Mouse (Mus musculus): ENCODE results near the gene Ppp1cb. TPM values are rescaled to one million over a fixed set of nuclear protein-coding genes. Genes with fewer than 3 reads are reported as not detected.
"Not testable (repeated sequence)": the region's sequence is repeated elsewhere in the genome, so short reads cannot be mapped to it uniquely, and the experiment has no call there.

Ppp1cb gene
- polyA plus RNA-seq, 1 experiment from 2014 or later, result 186 TPM

DNA sequence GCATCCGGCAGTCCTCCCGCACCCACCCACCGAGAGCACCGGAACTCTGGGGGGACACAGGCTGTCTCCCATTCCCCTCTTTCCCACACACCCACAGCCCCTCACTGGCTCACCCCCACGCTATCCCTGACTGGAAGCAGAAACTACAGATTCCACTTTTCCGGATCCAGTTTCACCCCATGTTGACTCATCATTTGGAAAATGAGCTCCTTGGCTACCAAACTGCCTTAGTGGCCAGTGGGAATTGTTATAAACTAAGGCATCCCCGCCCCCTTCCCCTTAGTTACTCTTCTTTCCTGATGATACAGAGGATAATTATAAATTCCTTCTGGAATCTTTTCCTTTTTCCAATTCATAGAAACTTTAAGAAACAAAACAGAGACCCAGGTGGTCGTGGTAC, 34.2 kb upstream of the Ppp1cb start:
- Histone ChIP-seq H3K27ac (no peak overlapping the region), H3K4me1 (peaks cover 15% of the 10 kb centered on the region; the same call in 1 of the 2 replicates)
- WGBS, result 82% methylated on average over 8 of the region's 8 CpGs

DNA sequence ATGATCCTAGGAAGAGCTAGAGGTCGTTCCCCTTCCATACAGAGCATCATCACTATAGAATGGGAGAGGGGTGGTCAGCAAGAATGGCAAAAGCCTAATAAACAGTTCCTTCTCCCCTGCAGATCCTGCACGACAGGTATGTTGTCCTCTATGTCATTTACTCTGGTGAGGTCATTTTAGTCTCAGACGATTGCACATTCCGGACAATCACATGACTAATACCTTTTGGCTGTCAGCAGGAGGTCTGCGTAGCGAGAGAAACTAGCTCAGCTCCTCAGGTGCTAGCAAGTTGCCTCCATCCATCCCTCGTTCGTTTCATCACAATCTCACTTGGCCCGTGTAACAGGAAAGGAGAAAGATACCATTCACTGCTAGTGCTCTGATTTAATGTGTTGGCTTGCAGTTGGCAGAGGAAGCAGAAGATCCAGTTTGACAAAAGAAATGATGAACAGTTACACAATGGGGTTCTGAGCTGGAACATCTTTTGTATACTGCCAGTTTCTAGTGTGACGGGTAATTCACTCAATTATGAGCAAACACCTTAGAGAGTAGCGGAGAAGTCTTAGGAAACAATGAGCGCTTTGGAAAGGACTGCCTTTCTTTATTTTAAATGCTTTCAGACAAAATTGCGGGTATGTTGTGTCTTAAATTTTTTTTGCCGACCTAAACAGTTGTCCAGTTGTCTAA, 33.0 kb upstream of the Ppp1cb start:
- 55% methylated on average over 14 of the region's 14 CpGs for WGBS

More for the DNA sequence above, 34.2 kb upstream of the Ppp1cb start:
- Histone ChIP-seq H3K4me3 (no peak overlapping the region), H3K36me3 (no peaks in the 10 kb centered on the region), H3K27me3 (no peaks in the 10 kb centered on the region), H3K4me2 (no peak overlapping the region), H3K9ac (no peak overlapping the region), H3K9me3 (no peaks in the 10 kb centered on the region)
- ATAC-seq (ENCODE audit: borderline replicate concordance, extremely low read depth, low FRiP score, low TSS enrichment), result no peak

DNA sequence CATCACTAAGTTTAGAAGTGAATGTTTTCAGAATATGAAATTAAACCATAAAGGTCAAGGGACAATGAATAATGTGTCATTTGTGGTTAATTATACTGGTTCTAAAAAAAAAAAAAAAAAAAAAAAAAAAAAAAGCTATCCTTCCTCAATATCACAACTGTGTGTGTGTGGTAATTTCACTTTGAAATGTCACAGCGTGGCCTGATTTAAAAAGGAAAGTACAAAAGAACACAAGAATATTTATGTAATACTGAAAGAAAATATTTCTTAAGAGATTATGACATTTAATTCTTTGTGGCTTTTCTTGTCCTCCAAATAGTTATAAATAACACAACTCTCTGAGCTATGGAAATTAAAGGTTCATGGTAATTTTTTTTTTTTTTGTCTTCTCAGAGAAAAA, 28.2 kb upstream of the Ppp1cb start:
- H3K9ac ChIP-seq, result no peak overlapping the region
- H3K27ac ChIP-seq, result no peak overlapping the region
- no peak for ATAC-seq (ENCODE audit: borderline replicate concordance, extremely low read depth, low FRiP score, low TSS enrichment)
- no peak overlapping the region for H3K4me3 ChIP-seq
- no peak overlapping the region for H3K4me2 ChIP-seq
- H3K27me3 ChIP-seq, result no peaks in the 10 kb centered on the region
- no peaks in the 10 kb centered on the region for H3K36me3 ChIP-seq
- WGBS, result 85% methylated on average over 1 of the region's 1 CpGs
- no peaks in the 10 kb centered on the region for H3K9me3 ChIP-seq
- H3K4me1 ChIP-seq, result no peaks in the 10 kb centered on the region

More for the DNA sequence above, 33.0 kb upstream of the Ppp1cb start:
- Histone ChIP-seq H3K4me1 (peaks cover 15% of the 10 kb centered on the region; the same call in 1 of the 2 replicates), H3K4me3 (no peak overlapping the region), H3K4me2 (no peak overlapping the region), H3K9me3 (no peaks in the 10 kb centered on the region), H3K9ac (no peak overlapping the region), H3K27me3 (no peaks in the 10 kb centered on the region), H3K27ac (no peak overlapping the region), H3K36me3 (no peaks in the 10 kb centered on the region)
- ATAC-seq (ENCODE audit: borderline replicate concordance, extremely low read depth, low FRiP score, low TSS enrichment), result no peak

DNA sequence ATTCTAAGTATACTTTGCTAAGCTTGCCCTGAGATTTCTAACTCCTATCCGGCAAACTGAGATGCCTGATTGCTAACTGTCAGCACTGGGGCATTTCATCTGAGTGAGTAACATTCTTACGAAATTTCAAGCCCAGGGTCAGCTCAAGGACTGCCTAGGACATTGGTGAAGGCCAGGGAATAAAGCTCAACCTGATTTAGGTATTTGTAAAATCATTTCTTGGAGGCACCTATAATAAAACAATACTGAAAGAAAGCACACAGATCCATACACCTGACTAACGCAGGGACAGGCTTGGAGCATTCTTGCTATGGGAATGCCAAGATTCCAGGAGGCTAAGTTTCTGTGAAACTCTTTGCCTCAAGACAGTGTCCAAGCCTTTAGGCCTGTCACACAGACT, 24.3 kb upstream of the Ppp1cb start:
- not testable (repeated sequence) for H3K27ac ChIP-seq; H3K27me3 ChIP-seq; ATAC-seq (ENCODE audit: borderline replicate concordance, extremely low read depth, low FRiP score, low TSS enrichment); H3K4me2 ChIP-seq; H3K4me1 ChIP-seq; H3K9ac ChIP-seq; H3K36me3 ChIP-seq; H3K4me3 ChIP-seq; H3K9me3 ChIP-seq
- WGBS, result 82% methylated on average over 3 of the region's 3 CpGs

DNA sequence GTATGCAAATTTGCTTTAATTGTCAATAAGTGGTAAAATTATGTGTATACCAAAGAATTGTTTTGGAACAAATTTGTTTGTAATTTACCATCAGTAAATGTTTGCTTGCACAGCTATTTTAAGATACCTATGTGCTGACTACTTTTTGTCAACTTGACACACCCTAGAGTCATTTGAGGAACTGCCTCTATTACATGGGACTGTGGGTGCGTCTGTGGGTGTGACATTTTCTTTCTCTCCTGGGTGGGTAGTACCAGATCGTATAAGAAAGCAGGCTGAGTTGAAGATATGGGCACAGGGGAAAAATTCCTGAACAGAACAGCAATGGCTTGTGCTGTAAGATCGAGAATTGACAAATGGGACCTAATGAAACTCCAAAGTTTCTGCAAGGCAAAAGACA, 23.0 kb upstream of the Ppp1cb start:
- Histone ChIP-seq H3K4me1 (peaks cover 5% of the 10 kb centered on the region; the same call in 1 of the 2 replicates), H3K9ac (no peak overlapping the region), H3K27ac (no peak overlapping the region), H3K27me3 (no peaks in the 10 kb centered on the region), H3K9me3 (no peaks in the 10 kb centered on the region), H3K4me3 (no peak overlapping the region), H3K4me2 (no peak overlapping the region), H3K36me3 (no peaks in the 10 kb centered on the region)
- 79% methylated on average over 3 of the region's 3 CpGs for WGBS
- no peak for ATAC-seq (ENCODE audit: borderline replicate concordance, extremely low read depth, low FRiP score, low TSS enrichment)

DNA sequence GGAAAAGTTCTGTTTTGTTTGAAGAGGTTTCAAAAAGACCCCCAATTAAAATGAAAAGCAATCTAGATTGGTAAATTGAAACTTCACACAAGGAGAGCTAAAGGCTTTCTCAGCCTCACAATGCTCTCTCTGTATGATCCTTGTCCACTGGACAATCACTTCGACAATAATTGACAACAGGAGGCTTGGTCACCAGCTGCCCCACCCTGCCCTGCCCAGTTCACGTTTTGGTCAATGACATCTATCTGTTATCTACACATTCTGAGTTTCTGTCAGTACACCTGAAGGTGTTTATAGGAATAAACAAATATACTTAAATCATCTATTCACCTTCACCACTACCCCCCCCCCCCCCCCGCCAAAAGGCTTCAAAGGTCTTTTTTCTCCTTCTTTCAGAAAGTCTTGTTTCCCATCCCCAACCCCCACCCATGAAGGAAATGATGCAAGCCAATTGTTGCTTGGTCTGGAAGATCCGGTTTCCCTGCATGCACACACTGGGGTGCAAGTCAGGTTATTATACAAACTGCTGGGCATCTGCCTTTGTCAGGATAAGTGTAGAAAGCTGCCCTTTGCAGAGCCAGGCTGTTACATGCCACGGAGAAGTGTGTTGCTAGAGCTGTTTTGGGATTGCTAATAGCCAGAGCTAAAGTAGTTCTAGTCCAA, 20.6 kb upstream of the Ppp1cb start:
- no peak overlapping the region for H3K4me2 ChIP-seq
- no peak for ATAC-seq (ENCODE audit: borderline replicate concordance, extremely low read depth, low FRiP score, low TSS enrichment)
- H3K27ac ChIP-seq, result no peak overlapping the region

DNA sequence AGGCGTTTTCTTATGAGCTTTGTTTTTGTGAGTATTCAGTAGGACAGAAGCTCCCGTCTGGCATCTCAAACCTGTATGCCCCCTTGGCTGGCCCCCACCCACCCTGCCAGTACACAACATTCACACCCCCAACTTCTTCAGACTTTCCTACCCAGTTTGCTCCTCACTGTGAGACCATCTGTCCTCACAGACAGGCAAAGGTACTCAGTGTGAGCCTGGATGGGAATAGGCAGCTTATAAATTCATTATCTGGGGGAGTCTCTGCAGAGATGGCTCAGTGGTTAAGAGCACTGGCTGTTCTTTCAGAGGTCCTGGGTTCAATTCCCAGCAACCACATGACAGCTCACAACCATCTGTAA, 20.1 kb upstream of the Ppp1cb start:
- H3K4me1 ChIP-seq, result peaks cover 5% of the 10 kb centered on the region; the same call in 1 of the 2 replicates
- H3K9me3 ChIP-seq, result no peaks in the 10 kb centered on the region
- no peak overlapping the region for H3K9ac ChIP-seq
- no peak overlapping the region for H3K27ac ChIP-seq
- H3K36me3 ChIP-seq, result no peaks in the 10 kb centered on the region
- H3K4me3 ChIP-seq, result no peak overlapping the region
- no peak for ATAC-seq (ENCODE audit: borderline replicate concordance, extremely low read depth, low FRiP score, low TSS enrichment)
- H3K4me2 ChIP-seq, result no peak overlapping the region
- no peaks in the 10 kb centered on the region for H3K27me3 ChIP-seq
- WGBS, result 45% methylated on average over 2 of the region's 2 CpGs

More for the DNA sequence above, 20.6 kb upstream of the Ppp1cb start:
- Histone ChIP-seq H3K9me3 (no peaks in the 10 kb centered on the region), H3K36me3 (no peaks in the 10 kb centered on the region), H3K4me1 (peaks cover 5% of the 10 kb centered on the region; the same call in 1 of the 2 replicates), H3K27me3 (no peaks in the 10 kb centered on the region), H3K9ac (no peak overlapping the region), H3K4me3 (no peak overlapping the region)
- 38% methylated on average over 5 of the region's 5 CpGs for WGBS

DNA sequence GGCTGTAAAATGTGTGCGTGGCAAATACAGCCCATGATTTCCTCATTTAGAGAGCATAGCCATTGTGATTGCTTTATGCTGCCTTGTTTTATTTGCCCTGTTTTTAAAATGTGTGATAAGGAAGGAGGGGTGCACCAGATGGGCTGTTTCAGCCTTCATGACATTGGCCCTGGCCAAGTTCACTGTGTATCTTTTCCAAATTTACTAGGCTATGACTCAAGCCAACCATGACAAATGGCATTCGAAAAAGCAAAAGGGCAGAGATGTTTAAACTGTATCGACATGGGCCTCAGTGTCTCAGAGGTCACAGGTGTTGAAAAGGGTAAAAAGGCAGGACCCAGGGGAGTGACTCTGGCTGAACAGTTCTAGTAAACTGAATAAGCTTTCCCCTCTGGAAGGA, 17.3 kb upstream of the Ppp1cb start:
- H3K9me3 ChIP-seq, result no peaks in the 10 kb centered on the region
- H3K27me3 ChIP-seq, result no peaks in the 10 kb centered on the region
- no peak overlapping the region for H3K4me2 ChIP-seq
- no peak overlapping the region for H3K4me3 ChIP-seq
- H3K27ac ChIP-seq, result no peak overlapping the region
- WGBS, result 58% methylated on average over 3 of the region's 3 CpGs
- no peak overlapping the region for H3K9ac ChIP-seq
- peaks cover 5% of the 10 kb centered on the region; the same call in 1 of the 2 replicates for H3K4me1 ChIP-seq
- no peaks in the 10 kb centered on the region for H3K36me3 ChIP-seq
- ATAC-seq (ENCODE audit: borderline replicate concordance, extremely low read depth, low FRiP score, low TSS enrichment), result no peak

DNA sequence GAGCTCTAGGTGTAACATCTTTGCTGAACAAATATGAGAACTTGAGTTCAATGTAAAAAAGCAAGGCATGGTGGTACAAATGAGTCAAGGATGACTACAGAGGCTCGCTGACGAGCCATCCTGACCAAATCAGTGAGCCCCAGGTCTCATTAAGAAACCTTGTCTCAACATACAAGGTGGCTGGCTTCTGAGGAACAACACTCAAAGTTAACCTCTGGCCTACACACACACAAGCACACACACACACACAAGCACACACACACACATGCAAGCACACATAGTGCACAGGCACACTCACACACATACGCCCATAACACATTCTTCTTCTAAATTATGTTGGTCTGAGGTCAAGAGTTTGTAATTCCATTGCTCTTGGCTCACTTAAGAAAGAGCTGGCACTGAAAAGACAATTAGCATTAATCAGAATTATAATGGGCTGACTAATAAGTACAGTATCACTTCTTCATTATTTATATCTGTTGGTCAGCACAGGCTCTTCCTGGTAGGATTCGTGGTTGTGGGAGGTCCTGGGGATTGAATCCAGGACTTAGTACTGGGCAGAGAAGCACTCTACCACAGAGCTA, 16.6 kb upstream of the Ppp1cb start:
- Histone ChIP-seq H3K4me3 (no peak overlapping the region), H3K9ac (no peak overlapping the region), H3K4me2 (no peak overlapping the region), H3K27me3 (no peaks in the 10 kb centered on the region), H3K4me1 (peaks cover 5% of the 10 kb centered on the region; the same call in 1 of the 2 replicates), H3K36me3 (no peaks in the 10 kb centered on the region), H3K27ac (no peak overlapping the region), H3K9me3 (no peaks in the 10 kb centered on the region)
- no peak for ATAC-seq (ENCODE audit: borderline replicate concordance, extremely low read depth, low FRiP score, low TSS enrichment)
- WGBS, result 68% methylated on average over 4 of the region's 4 CpGs

DNA sequence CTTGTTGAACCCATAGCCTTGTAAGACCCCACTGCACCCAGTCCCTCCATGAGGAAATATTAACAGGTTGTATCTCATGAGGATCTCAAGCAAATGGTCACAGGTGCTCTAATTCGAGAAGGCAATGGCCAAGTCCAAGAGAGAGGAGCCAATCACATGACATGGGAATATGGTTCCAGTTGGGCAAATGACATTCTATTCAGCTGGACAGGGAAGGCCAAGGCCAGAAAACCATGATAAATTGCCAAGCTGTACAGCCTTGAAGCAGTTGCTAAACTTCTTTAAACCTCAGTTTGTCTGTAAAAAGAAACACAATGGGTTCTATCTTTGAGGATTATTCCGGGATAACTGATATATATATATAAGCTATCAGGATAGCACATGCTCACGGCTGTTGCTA, 14.7 kb upstream of the Ppp1cb start:
- no peak overlapping the region for H3K27ac ChIP-seq
- no peak overlapping the region for H3K4me2 ChIP-seq
- no peak overlapping the region for H3K4me3 ChIP-seq
- no peak for ATAC-seq (ENCODE audit: borderline replicate concordance, extremely low read depth, low FRiP score, low TSS enrichment)
- no peak overlapping the region for H3K9ac ChIP-seq
- H3K36me3 ChIP-seq, result no peaks in the 10 kb centered on the region
- H3K27me3 ChIP-seq, result no peaks in the 10 kb centered on the region
- H3K9me3 ChIP-seq, result no peaks in the 10 kb centered on the region
- WGBS, result 79% methylated on average over 3 of the region's 3 CpGs
- H3K4me1 ChIP-seq, result no peaks in the 10 kb centered on the region

DNA sequence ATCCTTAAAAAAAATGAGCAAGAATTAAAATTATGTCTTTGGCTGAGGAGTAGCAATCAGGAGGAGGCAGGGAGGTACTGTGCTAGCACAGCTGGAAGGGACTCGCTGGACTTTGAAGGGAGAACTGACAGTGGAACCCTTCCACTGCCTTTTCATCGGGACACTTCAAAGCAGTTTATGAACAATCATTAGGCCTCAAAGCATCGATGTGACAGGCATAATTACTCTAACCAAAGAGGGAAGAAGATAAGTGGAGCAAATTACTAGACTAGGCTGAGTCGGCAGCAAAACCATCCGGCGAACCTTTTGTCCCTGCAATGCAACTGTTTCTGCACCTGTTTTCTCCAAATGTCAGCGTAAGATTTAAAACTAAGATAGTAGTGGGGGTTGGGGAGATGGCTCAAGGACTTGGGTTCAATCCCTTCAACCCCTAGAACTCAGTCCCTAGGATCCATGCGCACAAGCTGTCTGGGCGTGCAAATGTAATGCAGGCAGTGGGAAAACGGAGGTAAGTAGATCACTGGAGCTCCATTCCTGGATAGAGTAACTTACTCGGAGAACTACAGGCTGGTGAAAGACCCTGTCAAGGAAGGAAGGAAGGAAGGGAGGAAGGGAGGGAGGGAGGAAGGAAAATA, 13.2 kb upstream of the Ppp1cb start:
- Histone ChIP-seq H3K27ac (no peak overlapping the region), H3K9me3 (no peaks in the 10 kb centered on the region), H3K27me3 (no peaks in the 10 kb centered on the region), H3K9ac (no peak overlapping the region), H3K4me2 (no peak overlapping the region), H3K4me1 (no peaks in the 10 kb centered on the region), H3K4me3 (no peak overlapping the region), H3K36me3 (no peaks in the 10 kb centered on the region)
- 62% methylated on average over 11 of the region's 11 CpGs for WGBS
- no peak for ATAC-seq (ENCODE audit: borderline replicate concordance, extremely low read depth, low FRiP score, low TSS enrichment)

DNA sequence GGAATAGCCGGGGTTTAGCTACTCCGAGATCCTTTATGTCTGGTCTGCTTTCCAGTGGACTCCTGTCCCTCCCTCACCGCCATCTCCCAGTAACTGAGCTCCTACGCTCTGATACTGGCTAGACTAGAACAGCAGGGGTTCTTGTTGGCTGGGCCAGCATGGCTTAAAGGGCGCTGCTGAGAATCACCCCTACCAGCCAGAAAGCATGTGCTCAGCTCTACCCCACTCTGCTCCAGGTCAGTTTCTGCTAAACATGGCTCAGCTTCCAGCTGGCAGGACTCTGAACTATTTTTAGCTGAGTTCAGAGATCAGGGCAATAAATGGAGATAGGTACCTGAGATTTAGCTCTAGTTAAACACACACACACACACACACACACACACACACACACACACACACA, 12.2 kb upstream of the Ppp1cb start:
- Histone ChIP-seq H3K36me3 (no peaks in the 10 kb centered on the region), H3K27ac (no peak overlapping the region), H3K27me3 (no peaks in the 10 kb centered on the region), H3K4me3 (no peak overlapping the region), H3K9ac (no peak overlapping the region), H3K4me1 (no peaks in the 10 kb centered on the region), H3K9me3 (no peaks in the 10 kb centered on the region), H3K4me2 (no peak overlapping the region)
- no peak for ATAC-seq (ENCODE audit: borderline replicate concordance, extremely low read depth, low FRiP score, low TSS enrichment)
- WGBS, result 71% methylated on average over 5 of the region's 5 CpGs
